28 mouse cellular contexts compared by ENCODE assay signal in the genomic region with DNA sequence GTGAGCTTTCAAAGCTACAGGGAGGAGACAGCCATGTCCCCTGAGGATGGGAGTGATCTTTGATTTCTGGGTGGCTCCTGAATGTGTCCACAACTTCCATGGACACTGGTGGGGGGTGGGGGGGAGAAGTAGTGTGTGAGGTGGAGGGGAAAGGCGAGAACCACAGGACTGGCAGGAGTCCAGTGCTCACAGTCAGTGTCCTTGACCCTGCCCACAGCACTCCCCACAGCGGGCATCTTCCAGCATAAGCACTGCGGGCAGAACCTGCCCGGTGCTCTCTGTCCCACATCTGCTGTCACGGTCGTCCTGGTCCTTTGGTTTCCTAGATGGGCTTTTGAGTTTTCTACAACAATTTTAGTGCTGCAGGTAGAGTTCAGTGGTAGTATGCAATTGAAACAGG. TPM values are rescaled to one million over a fixed set of nuclear protein-coding genes. Genes with fewer than 3 reads are reported as not detected.
A peak's percentile ranks its signal among the peaks of the same experiment; 100 is the strongest.
DNase-seq lines count a peak whose midpoint lies in the region; ATAC-seq and TF ChIP-seq lines count a peak whose summit lies in the region.
"Had no signal": no experiment of that assay in that cellular context is flagged by ENCODE, and none has a peak within 500 bp of the region (broad histone marks: within the 10 kb centered on the region; RNA-seq: fewer than 3 reads in every experiment).

No protein-coding gene starts in this region.

- peak; percentile 73 for DNase-seq in adrenal gland, postnatal 10 days
- no peak for DNase-seq in adrenal gland, adult 18-20 months (ENCODE audit: low spot score in 2 of 2)
- no peak for DNase-seq in heart, adult 9 months (ENCODE audit: low spot score in 2 of 2)
- peak; percentile 46 for DNase-seq in ovary, adult 18-20 months (ENCODE audit: low spot score)
- no peak for DNase-seq in ovary, postnatal 14 days (ENCODE audit: low spot score)
- no peak for DNase-seq in midbrain, embryonic 11.5 days (ENCODE audit: low spot score, missing footprints)
- DNase-seq: B cell, adult 2 months; cerebellum, adult 2 months; cerebellum, postnatal 25 days; kidney, adult 8-10 months; kidney, postnatal 10 days; left cerebral cortex, postnatal 4 days; lung, embryonic 14.5 days; right cerebral cortex, adult 18-20 months; thymus, adult 18-20 months; thymus, postnatal 36 days had no signal

- H3K4me1 ChIP-seq in heart, embryonic 12.5 days (replicated peaks), result peaks cover 80% of the 10 kb centered on the region
- H3K4me1 ChIP-seq in olfactory bulb, adult 2 months (ENCODE audit: control insufficient read depth, insufficient read depth, low read length), result peaks cover 36% of the 10 kb centered on the region
- no peaks in the 10 kb centered on the region for H3K4me1 ChIP-seq in midbrain, embryonic 11.5 days (ENCODE audit: control insufficient read depth, insufficient read depth, low read length)

- H3K4me2 ChIP-seq in heart, embryonic 12.5 days, result no peak overlapping the region
- H3K4me2 ChIP-seq in midbrain, embryonic 11.5 days, result no peak overlapping the region
- H3K4me2 ChIP-seq: embryonic facial prominence, embryonic 12.5 days; intestine, embryonic 15.5 days; limb, embryonic 15.5 days; lung, embryonic 14.5 days; midbrain, embryonic 13.5 days had no signal

- no peaks in the 10 kb centered on the region for H3K9me3 ChIP-seq in heart, embryonic 12.5 days (replicated peaks)
- no peaks in the 10 kb centered on the region for H3K9me3 ChIP-seq in midbrain, embryonic 11.5 days (ENCODE audit: control insufficient read depth, low read length)
- H3K9me3 ChIP-seq: embryonic facial prominence, embryonic 12.5 days; G1E; hindbrain, embryonic 10.5 days; intestine, embryonic 15.5 days; limb, embryonic 15.5 days; midbrain, embryonic 13.5 days had no signal

- WGBS in heart, embryonic 12.5 days, result 78% methylated on average over 6 of the region's 6 CpGs
- WGBS in olfactory bulb, adult 2 months, result 84% methylated on average over 6 of the region's 6 CpGs
- WGBS in midbrain, embryonic 11.5 days, result 85% methylated on average over 6 of the region's 6 CpGs

- no peaks in the 10 kb centered on the region for H3K27me3 ChIP-seq in heart, embryonic 12.5 days (replicated peaks)
- no peaks in the 10 kb centered on the region for H3K27me3 ChIP-seq in midbrain, embryonic 11.5 days (ENCODE audit: control insufficient read depth, insufficient read depth, low read length)
- H3K27me3 ChIP-seq: CH12.LX; embryonic facial prominence, embryonic 12.5 days; intestine, embryonic 15.5 days; limb, embryonic 15.5 days; midbrain, embryonic 13.5 days; Patski had no signal

- H3K9ac ChIP-seq in heart, embryonic 12.5 days, result no peak overlapping the region
- no peak overlapping the region for H3K9ac ChIP-seq in midbrain, embryonic 11.5 days (ENCODE audit: low read length)
- H3K9ac ChIP-seq: embryonic facial prominence, embryonic 12.5 days; intestine, embryonic 15.5 days; limb, embryonic 15.5 days; liver, embryonic 14.5 days; lung, embryonic 14.5 days; midbrain, embryonic 13.5 days had no signal

- no peak for ATAC-seq in heart, embryonic 12.5 days (ENCODE audit: insufficient number of reproducible peaks, low FRiP score)
- no peak for ATAC-seq in midbrain, embryonic 11.5 days (ENCODE audit: low FRiP score)
- ATAC-seq: hindbrain, embryonic 16.5 days; intestine, embryonic 15.5 days; midbrain, embryonic 13.5 days had no signal

- peak overlapping the region; percentile 84 for H3K27ac ChIP-seq in heart, embryonic 12.5 days (ENCODE audit: poor library complexity, severe bottlenecking)
- H3K27ac ChIP-seq in olfactory bulb, adult 2 months (ENCODE audit: insufficient read depth, low read depth, low read length), result peak overlapping the region; percentile 27; the same call in 1 of the 2 replicates
- H3K27ac ChIP-seq in midbrain, embryonic 11.5 days (ENCODE audit: low read depth, low read length), result no peak overlapping the region
- H3K27ac ChIP-seq: embryonic facial prominence, embryonic 12.5 days; hindbrain, embryonic 10.5 days; intestine, embryonic 15.5 days; liver, embryonic 14.5 days; midbrain, embryonic 13.5 days had no signal

- no peak for TF ChIP-seq CTCF in olfactory bulb, adult 2 months (IDR thresholded peaks at IDR 0.05; ENCODE audit: insufficient read depth, low read depth, low read length)

- TF ChIP-seq POLR2A in olfactory bulb, adult 2 months (IDR thresholded peaks at IDR 0.05; ENCODE audit: insufficient read depth, low read depth, low read length), result no peak

- H3K36me3 ChIP-seq in heart, embryonic 12.5 days, result no peaks in the 10 kb centered on the region
- H3K36me3 ChIP-seq in midbrain, embryonic 11.5 days (ENCODE audit: control insufficient read depth, insufficient read depth, low read length), result no peaks in the 10 kb centered on the region
- H3K36me3 ChIP-seq: embryonic facial prominence, embryonic 12.5 days; G1E; intestine, embryonic 15.5 days; limb, embryonic 15.5 days; midbrain, embryonic 13.5 days had no signal

- H3K4me3 ChIP-seq in heart, embryonic 12.5 days, result no peak overlapping the region
- H3K4me3 ChIP-seq in olfactory bulb, adult 2 months (ENCODE audit: insufficient read depth, low read depth, low read length), result no peak overlapping the region
- no peak overlapping the region for H3K4me3 ChIP-seq in midbrain, embryonic 11.5 days (ENCODE audit: low read depth, low read length)
- H3K4me3 ChIP-seq: embryonic facial prominence, embryonic 12.5 days; hindbrain, embryonic 10.5 days; intestine, embryonic 15.5 days; limb, embryonic 15.5 days; midbrain, embryonic 13.5 days had no signal

RNA-seq across cellular contexts. Expression of a gene that starts 10.5 kb away (rescaled TPM):
- 10 to 100 TPM; 28.1 to 29.6 TPM for total RNA-seq in adrenal gland, postnatal 10 days (2021)
- total RNA-seq in adrenal gland, adult 18-20 months (2021), result 10 to 100 TPM; 13.9 to 23.5 TPM
- 18.6 and 19.6 TPM in 2 replicates for polyA plus RNA-seq in heart, embryonic 12.5 days (2016; fragmentation: Nextera tagmentation; extraction: Ambion mirVana)
- polyA plus RNA-seq in olfactory bulb, adult 2 months (2012; ENCODE audit: insufficient read depth, insufficient read length, low replicate concordance, missing spikeins), result not detected in 2 replicates
- polyA plus RNA-seq in midbrain, embryonic 11.5 days (2014; fragmentation: Nextera tagmentation; extraction: Ambion mirVana), result 12.5 and 12.6 TPM in 2 replicates

RNA-seq across cellular contexts. Expression of a gene that starts 10.7 kb away (rescaled TPM):
- 10 to 100 TPM; 23.2 to 28.2 TPM for total RNA-seq in adrenal gland, postnatal 10 days (2021)
- 10 to 100 TPM; 26.5 to 36.7 TPM for total RNA-seq in adrenal gland, adult 18-20 months (2021)
- 51.0 and 58.3 TPM in 2 replicates for polyA plus RNA-seq in heart, embryonic 12.5 days (2016; fragmentation: Nextera tagmentation; extraction: Ambion mirVana)
- not detected in 2 replicates for polyA plus RNA-seq in olfactory bulb, adult 2 months (2012; ENCODE audit: insufficient read depth, insufficient read length, low replicate concordance, missing spikeins)
- 38.5 and 43.8 TPM in 2 replicates for polyA plus RNA-seq in midbrain, embryonic 11.5 days (2014; fragmentation: Nextera tagmentation; extraction: Ambion mirVana)

Comparison
In these comparisons a context has a peak if more than half of its experiments do, and no peak if none do; other contexts are left out.
1. DNase-seq: peak in adrenal gland, postnatal 10 days (single experiment) and ovary, adult 18-20 months (single experiment); none in adrenal gland, adult 18-20 months (0 of 2), heart, adult 9 months (0 of 2), ovary, postnatal 14 days (single experiment) and midbrain, embryonic 11.5 days (single experiment).
2. RNA of a gene that starts 10.5 kb away (polyA plus RNA-seq): 18.6 to 19.6 TPM in heart, embryonic 12.5 days and 12.5 to 12.6 TPM in midbrain, embryonic 11.5 days; not detected in olfactory bulb, adult 2 months; every median in the first group is over 10 times any median in the second.
3. RNA of a gene that starts 10.7 kb away (polyA plus RNA-seq): 51.0 to 58.3 TPM in heart, embryonic 12.5 days and 38.5 to 43.8 TPM in midbrain, embryonic 11.5 days; not detected in olfactory bulb, adult 2 months; every median in the first group is over 10 times any median in the second.